Comparison of ENCODE assay signal across 8 mouse cellular contexts in genomic region chr6:85961101-85962091, GRCm38 (mm10). TPM values are rescaled to one million over a fixed set of nuclear protein-coding genes. Genes with fewer than 3 reads are reported as not detected.
DNase-seq lines count a peak whose midpoint lies in the region; ATAC-seq lines count a peak whose summit lies in the region.

Gene Dusp11 (minus strand): TSS chr6:85961667.

- no peaks in the 10 kb centered on the region for H3K27me3 ChIP-seq in hindbrain, embryonic 11.5 days (ENCODE audit: control insufficient read depth, insufficient read depth, low read length)

- no peaks in the 10 kb centered on the region for H3K9me3 ChIP-seq in hindbrain, embryonic 11.5 days (ENCODE audit: control insufficient read depth, low read length)

- peak within 1 kb of the TSS; percentile 79 for H3K27ac ChIP-seq in hindbrain, embryonic 11.5 days (ENCODE audit: low read depth, low read length)

- H3K9ac ChIP-seq in hindbrain, embryonic 11.5 days (ENCODE audit: low read depth, low read length): peak within 1 kb of the TSS; percentile 86

- peak; percentile 96 for DNase-seq in MN1 (ENCODE audit: low spot score)
- peak; percentile 92 for DNase-seq in cerebellum, adult 9-10 months
- peak; percentile 88 to 94 for DNase-seq in frontal cortex, adult 2 months (ENCODE audit: extremely low spot score in 1 of 2, low spot score in 1 of 2)
- peak; percentile 96 for DNase-seq in hindbrain, embryonic 11.5 days (ENCODE audit: low spot score)
- DNase-seq in layer of hippocampus, postnatal 10 days (ENCODE audit: low spot score in 2 of 2): peak; percentile 92 to 94
- peak; percentile 96 for DNase-seq in lung, postnatal 10 days
- DNase-seq in ovary, postnatal 36 days (ENCODE audit: low spot score): peak; percentile 91
- DNase-seq in thymus, postnatal 25 days: peak; percentile 93

- peak; percentile 97 for ATAC-seq in hindbrain, embryonic 11.5 days (ENCODE audit: low FRiP score)

- H3K4me3 ChIP-seq in hindbrain, embryonic 11.5 days (ENCODE audit: low read depth, low read length): peak within 1 kb of the TSS; percentile 65

- no peaks in the 10 kb centered on the region for H3K4me1 ChIP-seq in hindbrain, embryonic 11.5 days (replicated peaks; ENCODE audit: control insufficient read depth, insufficient read depth, low read length)

- H3K4me2 ChIP-seq in hindbrain, embryonic 11.5 days (replicated peaks; ENCODE audit: low read depth, low read length): peak within 1 kb of the TSS; percentile 53

- WGBS in hindbrain, embryonic 11.5 days: under 1% methylated on average over 66 of the region's 70 CpGs

- no peaks in the 10 kb centered on the region for H3K36me3 ChIP-seq in hindbrain, embryonic 11.5 days (ENCODE audit: control insufficient read depth, insufficient read depth, low read length)

RNA-seq across cellular contexts. Expression of gene Dusp11, which starts in this region (rescaled TPM):
- polyA plus RNA-seq in frontal cortex, adult 2 months (2012; rRNA removed): 102 and 105 TPM in 2 replicates
- polyA plus RNA-seq in hindbrain, embryonic 11.5 days (2014; fragmentation: Nextera tagmentation; extraction: Ambion mirVana): 45.8 and 54.3 TPM in 2 replicates
- 10 to 100 TPM; 79.0 to 89.5 TPM for total RNA-seq in layer of hippocampus, postnatal 10 days (2021)

Comparison
In these comparisons a context has a peak if more than half of its experiments do, and no peak if none do; other contexts are left out.
1. Peak in every context shown above with its lines: DNase-seq, ATAC-seq, H3K4me3 ChIP-seq and H3K27ac ChIP-seq.